Mouse (Mus musculus) G1E (cell line): ENCODE results near the gene Pcf11. TPM values are rescaled to one million over a fixed set of nuclear protein-coding genes. Genes with fewer than 3 reads are reported as not detected.
A peak's percentile ranks its signal among the peaks of the same experiment; 100 is the strongest.

Source experiments
- ATAC-seq: 2 replicates; pipeline ENCODE4 v1.8.0; 2016; ENCODE audit warnings: mild to moderate bottlenecking; ENCODE audit not compliant: insufficient number of reproducible peaks, poor library complexity, low FRiP score, severe bottlenecking; ENCODE audit errors: extremely low read depth
- DNase-seq: peaks from one replicate; pipeline ENCODE4 v3.0.0; 2012; ENCODE audit warnings: low spot score
- H3K27me3 ChIP-seq: 2 replicates; pipeline ENCODE4 v1.6.1; 2012; ENCODE audit warnings: mild to moderate bottlenecking, low read length, inconsistent platforms; ENCODE audit not compliant: insufficient read depth
- H3K36me3 ChIP-seq: replicated peaks from 2 replicates; pipeline ENCODE3; 2012; ENCODE audit warnings: mild to moderate bottlenecking, inconsistent platforms
- H3K4me1 ChIP-seq: 2 replicates; pipeline ENCODE4 v1.6.1; 2012; ENCODE audit warnings: low read depth, low read length, inconsistent platforms, mixed read lengths; ENCODE audit not compliant: insufficient read depth
- H3K4me3 ChIP-seq: 2 replicates; pipeline ENCODE4 v1.5.1; 2012; ENCODE audit warnings: low read depth, mild to moderate bottlenecking, inconsistent platforms, low read length, moderate library complexity, mixed read lengths
- H3K9me3 ChIP-seq: replicated peaks from 2 replicates; pipeline ENCODE4 v1.6.1; 2012; ENCODE audit warnings: inconsistent platforms
- CTCF ChIP-seq: IDR thresholded peaks from 2 replicates; pipeline ENCODE4 v1.5.1; 2012; ENCODE audit warnings: low read depth, low read length, inconsistent platforms, mixed read lengths
- GATA1 ChIP-seq: IDR thresholded peaks from 2 replicates; pipeline ENCODE4 v1.6.1; 2012; ENCODE audit warnings: borderline replicate concordance, low read length, inconsistent platforms, mixed read lengths
- GATA2 ChIP-seq: IDR thresholded peaks from 2 replicates; pipeline ENCODE4 v1.6.1; 2012; ENCODE audit warnings: low read depth, low read length, inconsistent platforms, borderline replicate concordance
- POLR2AphosphoS5 ChIP-seq: IDR thresholded peaks from 2 replicates; pipeline ENCODE4 v1.6.1; 2012; ENCODE audit warnings: low read depth, low read length, inconsistent platforms; ENCODE audit not compliant: insufficient replicate concordance
- TAL1 ChIP-seq: conservative IDR thresholded peaks from 2 replicates; pipeline ENCODE4 v1.6.1; 2012; ENCODE audit warnings: low read depth, low read length, inconsistent platforms, mixed read lengths
- polyA plus RNA-seq: library from polyadenylated mRNA; stranded (reverse); fragments of >175 nt; gene quantifications from 2 replicates; pipeline ENCODE4 v1.2.3, GENCODE M21; 2012
- total RNA-seq, 2 experiments: library from RNA; stranded (forward) in 1 of 2; stranded (reverse) in 1 of 2; fragments of 200-1000 nt in 1 of 2; fragments of >200 nt in 1 of 2; fragmentation: Nextera tagmentation in 1 of 2; gene quantifications; 2 replicates each; pipeline ENCODE4 v1.2.3; 2014 to 2017

The Pcf11 gene
- total and polyA plus RNA-seq, 3 experiments: 77.1 to 175 (median 89.9) TPM

GRCm38 (mm10) chr7:92675131-92675530 is 5.4 kb upstream of the Pcf11 start:
- DNase-seq (no peak), ATAC-seq (no peak)
- peaks cover 3% of the 10 kb centered on the region; the same call in 1 of the 2 replicates for H3K9me3 ChIP-seq
- no peak overlapping the region for H3K4me3 ChIP-seq
- no peak for TF ChIP-seq GATA1
- no peak for TF ChIP-seq GATA2
- TF ChIP-seq CTCF: no peak
- no peak for TF ChIP-seq TAL1
- TF ChIP-seq POLR2AphosphoS5: no peak
- peaks cover 8% of the 10 kb centered on the region for H3K4me1 ChIP-seq
- H3K36me3 ChIP-seq: no peaks in the 10 kb centered on the region
- peaks cover 33% of the 10 kb centered on the region for H3K27me3 ChIP-seq

DNA sequence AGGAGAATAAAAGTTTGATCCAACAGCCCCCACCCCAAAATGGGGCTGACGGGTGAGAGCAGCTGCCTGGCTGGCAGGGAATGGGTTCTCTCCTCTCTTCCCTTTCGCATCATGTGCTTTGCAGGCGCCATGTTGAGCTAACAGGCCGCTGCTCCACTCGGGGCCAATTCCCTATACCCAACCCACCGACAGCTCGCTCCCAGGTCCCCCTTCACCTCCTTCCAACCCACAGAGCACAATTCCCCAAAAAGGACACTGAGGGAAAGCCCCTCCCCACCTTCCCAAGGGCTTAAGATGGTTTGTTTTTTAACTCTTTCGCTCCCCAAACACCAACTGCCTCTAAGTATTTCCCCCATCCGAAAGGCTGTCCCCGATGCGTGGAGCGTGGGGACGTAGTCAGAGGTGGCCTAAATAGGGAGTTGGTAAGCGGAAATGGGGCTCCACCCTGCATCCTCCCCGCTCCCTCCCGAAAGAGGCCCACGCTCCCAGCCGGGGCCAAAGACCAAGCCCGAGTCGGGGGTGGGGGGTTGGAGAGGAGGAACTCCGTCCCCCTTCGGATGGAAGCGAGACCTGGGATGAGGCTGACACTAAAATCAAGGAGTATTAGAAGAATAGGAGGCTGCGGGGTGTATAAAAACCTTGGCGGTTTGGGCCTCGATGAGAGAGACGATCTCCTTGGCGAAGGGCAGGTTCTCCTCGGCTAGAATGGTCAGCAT is 785 bp downstream of the Pcf11 start:
- peaks cover 26% of the 10 kb centered on the region for H3K4me1 ChIP-seq

GRCm38 (mm10) chr7:92666274-92666820 is 3.4 kb downstream of the Pcf11 start:
- DNase-seq (no peak), ATAC-seq (no peak)
- Histone ChIP-seq H3K27me3 (no peaks in the 10 kb centered on the region), H3K4me1 (peaks cover 25% of the 10 kb centered on the region), H3K4me3 (peak overlapping the region; percentile 44; the same call in 1 of the 2 replicates), H3K36me3 (peaks cover 28% of the 10 kb centered on the region), H3K9me3 (no peaks in the 10 kb centered on the region)
- TF ChIP-seq GATA1 (no peak), CTCF (no peak), TAL1 (no peak), GATA2 (no peak), POLR2AphosphoS5 (0 out of 2 replicates have a peak, but pooled peaks have one; percentile 46)

More for the DNA sequence above, 785 bp downstream of the Pcf11 start:
- Histone ChIP-seq H3K27me3 (0 out of 2 replicates have a peak, but pooled peaks cover 5% of the 10 kb centered on the region), H3K36me3 (peaks cover 14% of the 10 kb centered on the region), H3K4me3 (peak overlapping the region; percentile 89), H3K9me3 (peaks cover 3% of the 10 kb centered on the region; the same call in 1 of the 2 replicates)
- DNase-seq: peak; percentile 44
- peak; percentile 16; the same call in 1 of the 2 replicates for ATAC-seq
- no peak for TF ChIP-seq GATA2
- TF ChIP-seq POLR2AphosphoS5: no peak
- TF ChIP-seq TAL1: no peak
- no peak for TF ChIP-seq GATA1
- TF ChIP-seq CTCF: no peak

- Histone ChIP-seq H3K4me1 (peaks cover 26% of the 10 kb centered on the region), H3K4me3 (no peak overlapping the region), H3K36me3 (peaks cover 77% of the 10 kb centered on the region), H3K9me3 (no peaks in the 10 kb centered on the region), H3K27me3 (no peaks in the 10 kb centered on the region)
- ATAC-seq (no peak), DNase-seq (no peak)
- no peak for TF ChIP-seq POLR2AphosphoS5
- TF ChIP-seq TAL1: no peak
- TF ChIP-seq CTCF: no peak
- TF ChIP-seq GATA1: no peak
- no peak for TF ChIP-seq GATA2
Observed at GRCm38 (mm10) chr7:92658050-92658449, 11.7 kb downstream of the Pcf11 start.

- H3K9me3 ChIP-seq: no peaks in the 10 kb centered on the region
- DNase-seq: no peak
- no peak for TF ChIP-seq TAL1
- TF ChIP-seq GATA2: no peak
- no peak for TF ChIP-seq POLR2AphosphoS5
- TF ChIP-seq CTCF: no peak
- no peak for TF ChIP-seq GATA1
- no peak for ATAC-seq
- peaks cover 28% of the 10 kb centered on the region for H3K4me1 ChIP-seq
- peaks cover 73% of the 10 kb centered on the region for H3K36me3 ChIP-seq
- H3K27me3 ChIP-seq: no peaks in the 10 kb centered on the region
- H3K4me3 ChIP-seq: no peak overlapping the region; the same call in 1 of the 2 replicates
Observed at GRCm38 (mm10) chr7:92656386-92656785, 13.3 kb downstream of the Pcf11 start.

- Histone ChIP-seq H3K27me3 (no peaks in the 10 kb centered on the region), H3K4me3 (no peak overlapping the region), H3K36me3 (peaks cover 63% of the 10 kb centered on the region), H3K4me1 (peaks cover 28% of the 10 kb centered on the region), H3K9me3 (no peaks in the 10 kb centered on the region)
- ATAC-seq (no peak), DNase-seq (no peak)
- TF ChIP-seq TAL1: no peak
- TF ChIP-seq POLR2AphosphoS5: no peak
- TF ChIP-seq CTCF: no peak
- no peak for TF ChIP-seq GATA2
- TF ChIP-seq GATA1: no peak
Observed at GRCm38 (mm10) chr7:92653329-92653728, 16.4 kb downstream of the Pcf11 start.
